Mouse (Mus musculus) heart, embryonic 11.5 days (tissue): ENCODE results near the gene Klhl42. TPM values are rescaled to one million over a fixed set of nuclear protein-coding genes. Genes with fewer than 3 reads are reported as not detected.

Experiments used
- ATAC-seq: fragments of 200-750 bp; cut with Nextera tagmentation; replicated peaks from 2 replicates; pipeline ENCODE4 v1.8.0; 2017; ENCODE audit warnings: moderate library complexity; ENCODE audit not compliant: insufficient number of reproducible peaks, low FRiP score, low TSS enrichment
- H3K27ac ChIP-seq: fragments of 300-500 bp; sonication (generic); 2 replicates; pipeline ENCODE4 v1.5.1; 2014; ENCODE audit warnings: mild to moderate bottlenecking, low read depth, low read length
- H3K27me3 ChIP-seq: fragments of 300-500 bp; sonication (generic); 2 replicates; pipeline ENCODE4 v1.6.1; 2014; ENCODE audit warnings: mild to moderate bottlenecking, low read length, mixed read lengths; ENCODE audit not compliant: control insufficient read depth, insufficient read depth
- H3K36me3 ChIP-seq: fragments of 300-500 bp; sonication (generic); 2 replicates; pipeline ENCODE4 v1.6.1; 2014; ENCODE audit warnings: mild to moderate bottlenecking, low read length, moderate library complexity, mixed read lengths; ENCODE audit not compliant: control insufficient read depth, insufficient read depth
- H3K4me1 ChIP-seq: fragments of 300-500 bp; sonication (generic); 2 replicates; pipeline ENCODE4 v1.6.1; 2014; ENCODE audit warnings: low read length; ENCODE audit not compliant: control insufficient read depth, insufficient read depth
- H3K4me2 ChIP-seq: fragments of 300-500 bp; sonication (generic); 2 replicates; pipeline ENCODE4 v1.6.1; 2014; ENCODE audit warnings: mild to moderate bottlenecking, moderate library complexity
- H3K4me3 ChIP-seq: fragments of 300-500 bp; sonication (generic); 2 replicates; pipeline ENCODE4 v1.5.1; 2014; ENCODE audit warnings: low read depth, low read length
- H3K9ac ChIP-seq: fragments of 300-500 bp; sonication (generic); 2 replicates; pipeline ENCODE4 v1.6.1; 2014; ENCODE audit warnings: mild to moderate bottlenecking, low read depth, low read length, moderate library complexity
- H3K9me3 ChIP-seq: fragments of 300-500 bp; sonication (generic); replicated peaks from 2 replicates; pipeline ENCODE4 v1.6.1; 2016; ENCODE audit warnings: low read length; ENCODE audit not compliant: control insufficient read depth
- WGBS: fragments of 180-500 bp; shearing (Covaris S2); extraction: QIAGEN DNeasy Blood & Tissue Kit; methylation state at CpG from one replicate; pipeline ENCODE4 v1.1.7; 2014; ENCODE audit not compliant: insufficient replicate concordance; 5-methylcytosine and 5-hydroxymethylcytosine counted together
- polyA plus RNA-seq: library from polyadenylated mRNA; unstranded; fragments of >200 nt; fragmentation: Nextera tagmentation; extraction: Ambion mirVana; gene quantifications from 2 replicates; pipeline ENCODE4 v1.2.1, GENCODE M21; 2014

Klhl42 gene
- polyA plus RNA-seq, 1 experiment from 2014 or later: 6.2 TPM

DNA sequence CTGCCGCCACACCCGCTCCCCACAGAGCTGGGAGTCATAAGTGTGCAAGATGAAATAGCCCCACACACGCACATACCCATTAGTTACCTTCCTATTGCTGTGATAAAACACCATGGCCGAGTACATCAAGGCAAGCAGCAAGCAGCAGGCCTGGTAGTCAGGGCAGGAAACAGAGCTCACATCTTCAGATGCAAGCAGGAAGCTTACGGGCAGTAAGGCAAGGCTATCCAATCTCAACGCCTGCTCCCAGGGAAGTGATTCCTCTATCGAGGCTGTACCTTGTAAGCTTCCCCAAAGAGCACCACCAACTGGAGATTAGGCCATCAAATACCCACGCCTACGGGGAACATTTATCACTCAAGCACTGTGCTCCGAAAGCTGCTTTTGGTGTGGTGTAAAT, 11.3 kb upstream of the Klhl42 start:
- Histone ChIP-seq H3K27ac (no peak overlapping the region), H3K4me3 (no peak overlapping the region), H3K9ac (no peak overlapping the region), H3K9me3 (no peaks in the 10 kb centered on the region), H3K4me1 (no peaks in the 10 kb centered on the region), H3K36me3 (no peaks in the 10 kb centered on the region), H3K4me2 (no peak overlapping the region), H3K27me3 (no peaks in the 10 kb centered on the region)
- 84% methylated on average over 10 of the region's 10 CpGs for WGBS
- no peak for ATAC-seq

DNA sequence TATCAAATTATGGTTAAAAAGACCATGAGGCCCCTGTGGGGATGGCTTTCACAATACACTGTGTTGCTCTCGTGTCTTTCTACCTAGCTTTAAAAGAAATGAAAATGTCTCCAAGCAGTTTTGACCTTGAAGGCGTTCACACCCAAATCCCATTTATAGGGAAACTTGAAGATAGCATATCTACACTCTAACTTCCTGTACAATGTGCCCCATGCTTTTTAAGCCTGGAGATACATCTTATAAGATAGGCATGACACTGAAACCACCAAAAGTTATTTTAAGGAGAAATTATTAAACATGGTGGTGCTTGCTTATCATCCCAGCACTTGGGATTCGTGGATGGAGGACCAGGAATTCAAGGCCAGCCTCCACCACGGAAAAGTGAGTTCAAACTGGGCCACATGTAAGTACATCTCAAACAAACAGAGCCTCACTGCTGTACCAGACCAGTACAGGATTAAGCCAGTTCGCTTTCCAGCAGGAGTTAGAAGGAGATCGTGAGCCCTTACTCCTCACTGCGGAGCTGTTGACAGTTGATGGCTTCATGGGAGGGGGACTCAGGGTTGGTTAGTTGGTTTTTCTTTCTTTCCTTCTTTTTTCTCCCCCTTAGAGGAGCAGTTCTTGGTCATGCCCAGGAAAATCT, 5.7 kb upstream of the Klhl42 start:
- Histone ChIP-seq H3K4me3 (no peak overlapping the region), H3K4me2 (no peak overlapping the region), H3K27me3 (peaks cover 6% of the 10 kb centered on the region; the same call in 1 of the 2 replicates), H3K9ac (no peak overlapping the region), H3K27ac (no peak overlapping the region), H3K36me3 (no peaks in the 10 kb centered on the region), H3K4me1 (peaks cover 6% of the 10 kb centered on the region; the same call in 1 of the 2 replicates), H3K9me3 (no peaks in the 10 kb centered on the region)
- no peak for ATAC-seq
- 51% methylated on average over 7 of the region's 7 CpGs for WGBS

DNA sequence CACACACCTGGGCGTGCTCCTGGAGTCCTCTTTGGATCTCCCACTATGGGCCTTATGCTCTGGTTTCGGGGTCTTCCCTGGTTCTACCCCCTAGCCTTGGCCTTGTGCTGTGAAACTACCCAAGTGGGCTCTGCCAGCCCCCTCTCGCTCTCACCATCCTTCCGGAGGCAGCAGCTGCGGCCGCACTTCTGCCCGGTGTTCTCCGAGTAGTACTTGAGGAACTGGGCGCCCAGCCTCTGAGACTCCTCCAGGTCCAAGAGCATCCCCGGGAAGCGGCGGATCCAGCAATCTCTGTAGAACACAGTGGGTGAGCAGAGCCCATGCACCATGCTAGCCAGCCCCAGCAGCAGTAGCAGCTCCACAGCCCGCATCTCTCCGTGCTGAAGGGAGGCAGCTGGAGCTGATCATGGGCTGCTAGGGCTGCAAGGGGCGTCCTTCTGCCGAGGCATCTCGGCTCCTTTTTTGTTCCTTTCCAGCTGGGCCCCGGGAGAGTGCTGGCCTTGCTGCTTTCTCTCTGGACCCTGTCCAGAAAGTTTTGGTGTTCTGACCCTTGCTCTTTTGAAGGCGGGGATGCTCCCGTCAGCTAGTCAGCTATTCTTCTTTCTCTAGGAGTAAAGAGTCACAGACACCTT, 4.5 kb upstream of the Klhl42 start, which contains the start of gene Mansc4:
Gene Mansc4 (minus strand): TSS at position 439 of the 632 bp plus-strand sequence.
- no peaks in the 10 kb centered on the region for H3K36me3 ChIP-seq
- peaks cover 6% of the 10 kb centered on the region; the same call in 1 of the 2 replicates for H3K4me1 ChIP-seq
- H3K4me3 ChIP-seq: peak within 1 kb of the TSS; percentile 34
- peaks cover 6% of the 10 kb centered on the region; the same call in 1 of the 2 replicates for H3K27me3 ChIP-seq
- no peak for ATAC-seq
- H3K4me2 ChIP-seq: peak within 1 kb of the TSS; percentile 65
- 9% methylated on average over 20 of the region's 20 CpGs for WGBS
- H3K27ac ChIP-seq: no peak within 1 kb of the TSS
- no peaks in the 10 kb centered on the region for H3K9me3 ChIP-seq
- 0 out of 2 replicates have a peak within 1 kb of the TSS, but pooled peaks have one; percentile 46 for H3K9ac ChIP-seq

DNA sequence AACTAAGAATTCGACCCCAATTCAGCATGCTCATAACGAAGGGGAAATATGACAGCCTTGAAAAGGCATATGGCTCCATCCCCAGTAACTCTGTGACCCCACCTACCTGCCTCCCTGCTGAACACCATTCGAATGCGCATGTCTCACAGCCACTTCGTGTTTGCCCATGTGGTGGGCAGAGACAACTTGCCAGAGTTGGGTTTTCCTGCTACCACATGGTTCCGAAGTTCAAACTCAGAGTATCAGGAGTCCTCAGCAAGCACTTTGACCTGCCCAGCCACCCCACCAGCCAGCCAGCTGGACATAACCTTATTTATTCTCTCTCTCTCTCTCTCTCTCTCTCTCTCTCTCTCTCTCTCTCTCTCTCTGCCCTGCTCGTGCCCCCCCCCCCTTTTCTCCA, 3.4 kb upstream of the Klhl42 start:
- no peak overlapping the region for H3K27ac ChIP-seq
- no peaks in the 10 kb centered on the region for H3K9me3 ChIP-seq
- no peak overlapping the region for H3K9ac ChIP-seq
- H3K4me2 ChIP-seq: no peak overlapping the region
- H3K4me1 ChIP-seq: peaks cover 10% of the 10 kb centered on the region
- no peaks in the 10 kb centered on the region for H3K36me3 ChIP-seq
- ATAC-seq: no peak
- peaks cover 6% of the 10 kb centered on the region; the same call in 1 of the 2 replicates for H3K27me3 ChIP-seq
- H3K4me3 ChIP-seq: no peak overlapping the region
- 42% methylated on average over 7 of the region's 7 CpGs for WGBS

DNA sequence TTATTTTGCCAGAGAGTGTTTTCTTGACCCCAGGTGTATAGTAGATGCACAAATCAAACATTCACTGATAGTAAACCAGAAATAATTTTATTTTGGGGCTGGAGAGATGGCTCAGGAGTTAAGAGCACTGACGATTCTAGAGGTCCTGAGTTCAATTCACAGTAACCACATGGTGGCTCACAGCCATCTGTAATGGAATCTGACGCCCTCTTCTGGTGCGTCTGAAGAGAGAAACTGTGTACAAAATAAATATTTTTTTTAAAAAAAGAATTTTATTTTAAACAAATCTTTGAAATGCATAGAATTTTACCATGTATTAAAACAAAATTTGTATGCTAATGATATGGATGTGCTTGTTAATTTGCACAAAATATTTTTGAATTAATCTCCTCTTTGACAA, 2.7 kb upstream of the Klhl42 start:
- H3K4me2 ChIP-seq: no peak overlapping the region
- no peak overlapping the region for H3K9ac ChIP-seq
- no peak overlapping the region for H3K4me3 ChIP-seq
- no peak overlapping the region for H3K27ac ChIP-seq
- ATAC-seq: no peak
- no peaks in the 10 kb centered on the region for H3K9me3 ChIP-seq
- H3K4me1 ChIP-seq: peaks cover 11% of the 10 kb centered on the region
- peaks cover 6% of the 10 kb centered on the region; the same call in 1 of the 2 replicates for H3K27me3 ChIP-seq
- no peaks in the 10 kb centered on the region for H3K36me3 ChIP-seq
- WGBS: 79% methylated on average over 3 of the region's 3 CpGs

DNA sequence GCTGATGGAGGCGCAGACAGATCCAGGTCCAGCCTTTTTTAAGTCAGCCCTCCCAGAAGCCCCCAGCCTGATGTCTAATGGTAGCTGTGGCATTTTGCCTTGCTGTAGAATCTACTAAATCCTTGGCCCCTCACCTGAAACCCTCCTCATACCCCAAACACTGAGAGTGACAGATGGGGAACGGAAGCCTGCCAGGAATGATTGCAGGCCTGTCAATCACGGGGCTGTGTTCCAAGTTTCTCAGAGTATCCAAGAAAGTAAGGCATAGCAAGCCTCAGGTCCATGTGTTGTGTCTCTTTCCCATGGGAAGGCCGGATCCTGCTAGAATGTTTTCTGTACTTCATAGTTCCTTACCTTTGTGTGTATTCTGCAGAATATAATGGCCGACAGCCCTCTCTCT, 988 bp upstream of the Klhl42 start:
- H3K27ac ChIP-seq: no peak overlapping the region
- no peak overlapping the region for H3K4me3 ChIP-seq
- peaks cover 6% of the 10 kb centered on the region; the same call in 1 of the 2 replicates for H3K27me3 ChIP-seq
- peaks cover 11% of the 10 kb centered on the region for H3K4me1 ChIP-seq
- H3K9ac ChIP-seq: no peak overlapping the region
- no peaks in the 10 kb centered on the region for H3K36me3 ChIP-seq
- ATAC-seq: no peak
- peak overlapping the region; percentile 100; the same call in 1 of the 2 replicates for H3K4me2 ChIP-seq
- WGBS: 67% methylated on average over 5 of the region's 5 CpGs
- H3K9me3 ChIP-seq: no peaks in the 10 kb centered on the region

DNA sequence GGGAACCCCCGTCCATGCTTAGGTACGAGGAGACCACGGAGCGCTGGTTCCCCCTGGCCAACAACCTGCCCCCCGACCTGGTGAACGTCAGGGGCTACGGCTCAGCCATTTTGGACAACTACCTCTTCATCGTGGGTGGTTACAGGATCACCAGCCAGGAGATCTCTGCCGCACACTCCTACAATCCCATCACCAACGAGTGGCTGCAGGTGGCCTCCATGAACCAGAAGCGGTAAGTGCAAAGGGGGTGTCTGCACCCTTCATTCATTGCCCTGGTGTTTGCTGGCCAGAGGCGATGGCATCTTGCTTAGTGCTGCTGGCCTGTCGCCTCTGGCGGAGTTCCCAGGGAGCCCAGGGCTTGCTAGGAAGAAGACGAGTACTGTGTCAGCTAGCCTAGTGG, 957 bp downstream of the Klhl42 start:
- H3K4me1 ChIP-seq: peaks cover 5% of the 10 kb centered on the region; the same call in 1 of the 2 replicates
- peaks cover 4% of the 10 kb centered on the region; the same call in 1 of the 2 replicates for H3K36me3 ChIP-seq
- peak overlapping the region; percentile 91 for H3K9ac ChIP-seq
- WGBS: 2% methylated on average over 15 of the region's 15 CpGs
- H3K27ac ChIP-seq: peak overlapping the region; percentile 77; the same call in 1 of the 2 replicates
- peak overlapping the region; percentile 100 for H3K4me2 ChIP-seq
- ATAC-seq: no peak
- H3K9me3 ChIP-seq: no peaks in the 10 kb centered on the region
- peaks cover 6% of the 10 kb centered on the region; the same call in 1 of the 2 replicates for H3K27me3 ChIP-seq
- H3K4me3 ChIP-seq: peak overlapping the region; percentile 80

DNA sequence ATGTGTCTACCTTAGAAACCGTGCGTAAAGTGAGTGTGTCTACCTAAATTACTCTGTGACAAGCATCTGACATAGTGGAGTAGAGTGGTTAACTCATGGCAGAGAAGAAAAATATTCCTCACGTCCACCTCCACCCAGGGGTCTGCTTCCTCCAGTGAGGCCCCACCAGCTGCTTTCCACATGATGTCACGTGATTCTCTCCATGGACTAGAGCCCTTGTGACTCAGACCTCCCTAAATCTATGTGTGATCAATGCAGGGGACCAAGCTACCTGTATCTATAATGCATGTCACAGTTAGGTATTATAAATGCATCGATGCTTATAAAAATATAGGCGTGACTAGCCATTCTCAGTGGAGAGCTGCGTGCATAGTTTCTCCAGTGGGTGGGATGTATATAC, 3.6 kb downstream of the Klhl42 start:
- Histone ChIP-seq H3K36me3 (peaks cover 4% of the 10 kb centered on the region; the same call in 1 of the 2 replicates), H3K4me1 (peaks cover 5% of the 10 kb centered on the region; the same call in 1 of the 2 replicates), H3K9ac (no peak overlapping the region), H3K4me2 (no peak overlapping the region), H3K27ac (no peak overlapping the region), H3K4me3 (no peak overlapping the region), H3K9me3 (no peaks in the 10 kb centered on the region), H3K27me3 (peaks cover 3% of the 10 kb centered on the region; the same call in 1 of the 2 replicates)
- 79% methylated on average over 7 of the region's 7 CpGs for WGBS
- ATAC-seq: no peak
